Mouse (Mus musculus) ES-Bruce4 (cell line): ENCODE measurements at regions not wholly inside any gene's neighbourhood (a gene's known extent, or its start where the extent isn't known, plus 50 kb on each side); places are given as distances from the start of the nearest gene placed in this dataset.

Source experiments
- CTCF ChIP-seq: IDR thresholded peaks from one replicate; pipeline ENCODE4 v1.8.1; 2011; ENCODE audit warnings: low read depth, low read length
- POLR2A ChIP-seq: IDR thresholded peaks from one replicate; pipeline ENCODE4 v1.8.1; 2011; ENCODE audit warnings: low read length; ENCODE audit not compliant: insufficient read depth

DNA sequence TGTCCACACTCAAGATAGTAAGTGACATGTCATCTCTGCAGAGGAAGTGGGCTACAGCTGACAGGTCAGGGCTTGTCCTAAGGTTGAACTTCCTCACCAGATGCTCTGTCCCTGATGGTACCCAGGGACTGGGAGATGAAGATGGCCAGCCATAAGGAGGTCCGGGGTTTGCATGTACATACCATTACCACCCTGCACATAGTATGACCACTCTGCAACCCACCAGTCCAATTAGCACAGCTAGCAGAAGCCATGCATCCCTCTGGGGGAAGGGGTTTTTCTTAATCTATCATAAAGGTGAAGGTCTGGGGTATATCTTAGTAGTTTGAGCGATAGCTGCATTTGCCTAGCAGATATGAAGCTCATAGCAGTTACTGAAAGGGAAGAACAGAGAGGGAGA is 298.3 kb downstream of the Sox9 start:
- TF ChIP-seq POLR2A: no peak
- no peak for TF ChIP-seq CTCF
